Mouse (Mus musculus): ENCODE measurements around the gene Pip5k1b.
"Not testable (repeated sequence)": the region's sequence is repeated elsewhere in the genome, so short reads cannot be mapped to it uniquely, and the experiment has no call there.

The Pip5k1b gene

GRCm38 (mm10) chr19:24555466-24555903 lies at the start of gene Pip5k1b:
Gene Pip5k1b, minus strand, starts transcription at chr19:24555872.
- peak; percentile 78 for DNase-seq (ENCODE audit: low spot score)

GRCm38 (mm10) chr19:24604105-24604504 lies 48.4 kb upstream of the Pip5k1b start:
- DNase-seq (ENCODE audit: low spot score), result no peak

- DNase-seq (ENCODE audit: low spot score), result no peak
Observed at GRCm38 (mm10) chr19:24603431-24603830, 47.8 kb upstream of the Pip5k1b start.

GRCm38 (mm10) chr19:24586726-24587125 lies 31.1 kb upstream of the Pip5k1b start:
- no peak for DNase-seq (ENCODE audit: low spot score)

- no peak for DNase-seq (ENCODE audit: low spot score)
Observed at GRCm38 (mm10) chr19:24585171-24585570, 29.5 kb upstream of the Pip5k1b start.

- DNase-seq (ENCODE audit: low spot score), result no peak
Observed at GRCm38 (mm10) chr19:24583956-24584355, 28.3 kb upstream of the Pip5k1b start.

- DNase-seq (ENCODE audit: low spot score), result no peak
Observed at GRCm38 (mm10) chr19:24576125-24576524, 20.5 kb upstream of the Pip5k1b start.

- DNase-seq (ENCODE audit: low spot score), result peak; percentile 60
Observed at GRCm38 (mm10) chr19:24571756-24572181, 16.1 kb upstream of the Pip5k1b start.

GRCm38 (mm10) chr19:24570969-24571368 lies 15.3 kb upstream of the Pip5k1b start:
- DNase-seq (ENCODE audit: low spot score), result no peak

- DNase-seq (ENCODE audit: low spot score), result peak; percentile 81
Observed at GRCm38 (mm10) chr19:24557456-24557855, 1.8 kb upstream of the Pip5k1b start.

GRCm38 (mm10) chr19:24556585-24556966 lies 904 bp upstream of the Pip5k1b start:
- peak; percentile 33 for DNase-seq (ENCODE audit: low spot score)

- peak; percentile 75 for DNase-seq (ENCODE audit: low spot score)
Observed at GRCm38 (mm10) chr19:24555904-24556584, 372 bp upstream of the Pip5k1b start.

- peak; percentile 16 for DNase-seq (ENCODE audit: low spot score)
Observed at GRCm38 (mm10) chr19:24554911-24555465, 684 bp downstream of the Pip5k1b start.

GRCm38 (mm10) chr19:24554425-24554824 lies 1.2 kb downstream of the Pip5k1b start:
- DNase-seq (ENCODE audit: low spot score), result no peak

GRCm38 (mm10) chr19:24553291-24554075 lies 2.2 kb downstream of the Pip5k1b start:
- peak; percentile 24 for DNase-seq (ENCODE audit: low spot score)

- DNase-seq (ENCODE audit: low spot score), result not testable (repeated sequence)
Observed at GRCm38 (mm10) chr19:24552641-24553040, 3.0 kb downstream of the Pip5k1b start.

- no peak for DNase-seq (ENCODE audit: low spot score)
Observed at GRCm38 (mm10) chr19:24551196-24551954, 4.3 kb downstream of the Pip5k1b start.

- no peak for DNase-seq (ENCODE audit: low spot score)
Observed at GRCm38 (mm10) chr19:24550778-24551177, 4.9 kb downstream of the Pip5k1b start.

- DNase-seq (ENCODE audit: low spot score), result no peak
Observed at GRCm38 (mm10) chr19:24550016-24550415, 5.7 kb downstream of the Pip5k1b start.

GRCm38 (mm10) chr19:24548337-24548736 lies 7.3 kb downstream of the Pip5k1b start:
- DNase-seq (ENCODE audit: low spot score), result no peak

- DNase-seq (ENCODE audit: low spot score), result no peak
Observed at GRCm38 (mm10) chr19:24546153-24546552, 9.5 kb downstream of the Pip5k1b start.
